Comparison of ENCODE assay signal across 30 mouse cellular contexts in genomic region chr10:33952509-33952908, GRCm38 (mm10). TPM values are rescaled to one million over a fixed set of nuclear protein-coding genes. Genes with fewer than 3 reads are reported as not detected.
DNase-seq lines count a peak whose midpoint lies in the region; ATAC-seq lines count a peak whose summit lies in the region.
"Had no signal": no experiment of that assay in that cellular context is flagged by ENCODE, and none has a peak within 500 bp of the region (broad histone marks: within the 10 kb centered on the region; RNA-seq: fewer than 3 reads in every experiment).

No protein-coding gene starts in this region.

- no peaks in the 10 kb centered on the region for H3K27me3 ChIP-seq in neural tube, embryonic 15.5 days (replicated peaks)
- no peaks in the 10 kb centered on the region for H3K27me3 ChIP-seq in hindbrain, embryonic 13.5 days
- H3K27me3 ChIP-seq: embryonic facial prominence, embryonic 12.5 days; hindbrain, embryonic 12.5 days; limb, embryonic 12.5 days; liver, embryonic 12.5 days; megakaryocyte, embryonic 14.5 days; midbrain, embryonic 12.5 days; stomach, embryonic 15.5 days had no signal

- H3K4me1 ChIP-seq in neural tube, embryonic 15.5 days: peaks cover 23% of the 10 kb centered on the region
- H3K4me1 ChIP-seq in hindbrain, embryonic 13.5 days (replicated peaks): peaks cover 11% of the 10 kb centered on the region
- H3K4me1 ChIP-seq: stomach, embryonic 15.5 days had no signal

- 73% methylated on average over 3 of the region's 3 CpGs for WGBS in neural tube, embryonic 15.5 days
- WGBS in hindbrain, embryonic 13.5 days: 80% methylated on average over 3 of the region's 3 CpGs

- H3K4me2 ChIP-seq in neural tube, embryonic 15.5 days: no peak overlapping the region
- H3K4me2 ChIP-seq in hindbrain, embryonic 13.5 days: no peak overlapping the region
- H3K4me2 ChIP-seq: embryonic facial prominence, embryonic 12.5 days; heart, embryonic 11.5 days; hindbrain, embryonic 12.5 days; limb, embryonic 12.5 days; liver, embryonic 12.5 days; midbrain, embryonic 12.5 days; stomach, embryonic 15.5 days had no signal

- peak; percentile 19 for DNase-seq in neural tube, embryonic 10.5 days (ENCODE audit: extremely low spot score, low spot score)
- DNase-seq in ES-CJ7 (ENCODE audit: low read depth, low spot score) (peak; percentile 42), R1 (ENCODE audit: low read depth, low spot score) (peak; percentile 64)
- no peak for DNase-seq in c-Kit-positive CD71-positive TER-119-positive erythroid progenitor cells, embryonic 14.5 days (ENCODE audit: low spot score)
- DNase-seq in thymus, postnatal 10 days (ENCODE audit: low spot score in 2 of 2): no peak
- DNase-seq: cerebellum, adult 11-12 months; cerebellum, adult 9-11 months; gastrocnemius, postnatal 25 days; heart, adult 11 months; heart, postnatal 36 days; kidney, postnatal 14 days; liver, postnatal 0 days; lung, postnatal 36 days; retina, postnatal 1 day; right cerebral cortex, postnatal 14 days; thymus, postnatal 4 days had no signal

- H3K36me3 ChIP-seq in neural tube, embryonic 15.5 days: peaks cover 8% of the 10 kb centered on the region
- H3K36me3 ChIP-seq in hindbrain, embryonic 13.5 days: peaks cover 8% of the 10 kb centered on the region; the same call in 1 of the 2 replicates
- H3K36me3 ChIP-seq: stomach, embryonic 15.5 days had no signal

- no peak overlapping the region for H3K9ac ChIP-seq in neural tube, embryonic 15.5 days (replicated peaks)
- H3K9ac ChIP-seq in hindbrain, embryonic 13.5 days: no peak overlapping the region
- H3K9ac ChIP-seq: embryonic facial prominence, embryonic 12.5 days; hindbrain, embryonic 12.5 days; limb, embryonic 12.5 days; liver, embryonic 12.5 days; liver, postnatal 0 days; midbrain, embryonic 12.5 days; stomach, embryonic 15.5 days had no signal

- no peaks in the 10 kb centered on the region for H3K9me3 ChIP-seq in neural tube, embryonic 15.5 days (replicated peaks)
- no peaks in the 10 kb centered on the region for H3K9me3 ChIP-seq in hindbrain, embryonic 13.5 days
- H3K9me3 ChIP-seq: embryonic facial prominence, embryonic 12.5 days; hindbrain, embryonic 12.5 days; limb, embryonic 12.5 days; liver, embryonic 12.5 days; midbrain, embryonic 12.5 days; stomach, embryonic 15.5 days had no signal

- no peak overlapping the region for H3K27ac ChIP-seq in neural tube, embryonic 15.5 days (replicated peaks)
- no peak overlapping the region for H3K27ac ChIP-seq in hindbrain, embryonic 13.5 days
- H3K27ac ChIP-seq: embryonic facial prominence, embryonic 12.5 days; hindbrain, embryonic 12.5 days; left cerebral cortex, adult 2 months; limb, embryonic 12.5 days; liver, embryonic 12.5 days; midbrain, embryonic 12.5 days; stomach, embryonic 15.5 days had no signal

- H3K4me3 ChIP-seq in neural tube, embryonic 15.5 days (replicated peaks): no peak overlapping the region
- no peak overlapping the region for H3K4me3 ChIP-seq in hindbrain, embryonic 13.5 days
- H3K4me3 ChIP-seq: embryonic facial prominence, embryonic 12.5 days; hindbrain, embryonic 12.5 days; left cerebral cortex, adult 2 months; limb, embryonic 12.5 days; liver, embryonic 12.5 days; megakaryocyte, embryonic 14.5 days; midbrain, embryonic 12.5 days; stomach, embryonic 15.5 days had no signal

- ATAC-seq in neural tube, embryonic 15.5 days (ENCODE audit: low FRiP score): no peak
- ATAC-seq in hindbrain, embryonic 13.5 days (ENCODE audit: low FRiP score): no peak
- ATAC-seq: forebrain, embryonic 14.5 days; liver, embryonic 12.5 days; liver, postnatal 0 days had no signal

RNA-seq across cellular contexts. Expression of gene Zup1, which starts 1.4 kb away (rescaled TPM):
- polyA plus RNA-seq in neural tube, embryonic 15.5 days (2015; fragmentation: Nextera tagmentation; extraction: Ambion mirVana): 19.6 and 21.4 TPM in 2 replicates
- polyA plus RNA-seq in hindbrain, embryonic 13.5 days (2015; fragmentation: Nextera tagmentation; extraction: Ambion mirVana): 22.7 and 26.3 TPM in 2 replicates

RNA-seq across cellular contexts. Expression of gene Rsph4a, which starts 47.6 kb away (rescaled TPM):
- 1.2 and 1.5 TPM in 2 replicates for polyA plus RNA-seq in neural tube, embryonic 15.5 days (2015; fragmentation: Nextera tagmentation; extraction: Ambion mirVana)
- 0.41 and 1.2 TPM in 2 replicates for polyA plus RNA-seq in hindbrain, embryonic 13.5 days (2015; fragmentation: Nextera tagmentation; extraction: Ambion mirVana)
- polyA plus RNA-seq: C2C12; embryonic facial prominence, embryonic 12.5 days; heart, embryonic 11.5 days; kidney, embryonic 14.5 days; limb, embryonic 12.5 days; liver, embryonic 12.5 days had no signal

Comparison
In these comparisons a context has a peak if more than half of its experiments do, and no peak if none do; other contexts are left out.
1. DNase-seq: peak in neural tube, embryonic 10.5 days (single experiment), ES-CJ7 (single experiment) and R1 (single experiment); none in c-Kit-positive CD71-positive TER-119-positive erythroid progenitor cells, embryonic 14.5 days (single experiment) and thymus, postnatal 10 days (0 of 2).